Mouse (Mus musculus) CD4-positive naive resting alpha-beta T cell, adult 57 days (primary cell): Measurements from ENCODE around the gene Gm3005. TPM values are rescaled to one million over a fixed set of nuclear protein-coding genes. Genes with fewer than 3 reads are reported as not detected.

Source experiments
- total RNA-seq: library from RNA; stranded (reverse); gene quantifications from one replicate; pipeline ENCODE4 v1.2.4, GENCODE M21; 2023

Gene Gm3005
- not detected for total RNA-seq

GRCm38 (mm10) chr14:3427803-3428202 lies at the start of gene Gm3005:
Gene Gm3005, plus strand, starts transcription at chr14:3428103.

GRCm38 (mm10) chr14:3394793-3395192 lies 33.1 kb upstream of the Gm3005 start, which contains the start of gene Gm10413:
Gene Gm10413, plus strand, starts transcription at chr14:3395093.

GRCm38 (mm10) chr14:3412314-3412713 lies 15.6 kb upstream of the Gm3005 start, which contains the start of gene Gm10409:
Gene Gm10409, plus strand, starts transcription at chr14:3412614.

GRCm38 (mm10) chr14:3449079-3449478 lies 21.2 kb downstream of the Gm3005 start, which contains the start of gene Gm10408:
Gene Gm10408, plus strand, starts transcription at chr14:3449379.

GRCm38 (mm10) chr14:3634212-3634611 lies 206.3 kb downstream of the Gm3005 start, which contains the start of gene Gm3012:
Gene Gm3012, plus strand, starts transcription at chr14:3634512.

Other genes starting within 250 kb of the Gm3005 start
- not detected for gene Gm5795, start 239.8 kb upstream of the Gm3005 start, total RNA-seq
- gene D830030K20Rik, start 219.6 kb upstream of the Gm3005 start, total RNA-seq = not detected
- not detected for gene Gm2956, start 95.5 kb upstream of the Gm3005 start, total RNA-seq
- not detected for gene Gm10413, start 33.0 kb upstream of the Gm3005 start, total RNA-seq
- 0.50 TPM for gene Gm10409, start 15.5 kb upstream of the Gm3005 start, total RNA-seq
- gene Gm10408, start 21.3 kb downstream of the Gm3005 start, total RNA-seq = not detected
- not detected for gene Gm3012, start 206.4 kb downstream of the Gm3005 start, total RNA-seq
- 0.50 TPM for gene Gm3020, start 223.9 kb downstream of the Gm3005 start, total RNA-seq